Mouse (Mus musculus) MEL (cell line): ENCODE measurements around the gene Vwa3a. TPM values are rescaled to one million over a fixed set of nuclear protein-coding genes. Genes with fewer than 3 reads are reported as not detected.
A peak's percentile ranks its signal among the peaks of the same experiment; 100 is the strongest.

Experiments used
- DNase-seq: peaks from one replicate; pipeline ENCODE4 v3.0.0; 2011; ENCODE audit warnings: low read depth, low spot score
- H3K27ac ChIP-seq: 2 replicates; pipeline ENCODE4 v1.5.1; 2012; ENCODE audit warnings: low read depth, mild to moderate bottlenecking, control low read depth, low read length, moderate library complexity; ENCODE audit not compliant: control insufficient read depth
- H3K27me3 ChIP-seq, 2 experiments: fragments of 150-350 bp in 1 of 2; sonication (generic) in 1 of 2; 2 replicates each; pipeline ENCODE4 v1.6.1; 2012; ENCODE audit warnings: low read length in 2 of 2, mild to moderate bottlenecking in 2 of 2, improper control_type of control experiment in 1 of 2, moderate library complexity in 1 of 2; ENCODE audit not compliant: insufficient read depth in 2 of 2, control insufficient read depth in 1 of 2
- H3K36me3 ChIP-seq, 2 experiments: 2 replicates each; pipeline ENCODE4 v1.6.1; 2012 to 2014; ENCODE audit warnings: low read length in 2 of 2, improper control_type of control experiment in 1 of 2, inconsistent platforms in 1 of 2, mild to moderate bottlenecking in 1 of 2; ENCODE audit not compliant: insufficient read depth in 2 of 2, control insufficient read depth in 1 of 2
- H3K4me1 ChIP-seq, 2 experiments: fragments of 150-350 bp in 1 of 2; sonication (generic) in 1 of 2; 2 replicates each; pipeline ENCODE4 v1.6.1; 2012; ENCODE audit warnings: low read length in 2 of 2, improper control_type of control experiment in 1 of 2, mild to moderate bottlenecking in 1 of 2; ENCODE audit not compliant: insufficient read depth in 2 of 2, control insufficient read depth in 1 of 2
- H3K4me3 ChIP-seq, 2 experiments: fragments of 150-350 bp in 1 of 2; sonication (generic) in 1 of 2; 2 replicates each; pipeline ENCODE4 v1.5.1; 2012; ENCODE audit warnings: low read depth in 2 of 2, low read length in 2 of 2, mild to moderate bottlenecking in 2 of 2, moderate library complexity in 2 of 2, control low read depth in 1 of 2, improper control_type of control experiment in 1 of 2; ENCODE audit not compliant: control insufficient read depth in 1 of 2, insufficient read depth in 1 of 2
- H3K79me2 ChIP-seq: 2 replicates; pipeline ENCODE4 v1.6.1; 2012; ENCODE audit warnings: mild to moderate bottlenecking, low read length, moderate library complexity; ENCODE audit not compliant: control insufficient read depth, poor library complexity, insufficient read depth
- H3K9ac ChIP-seq: 2 replicates; pipeline ENCODE4 v1.6.1; 2012; ENCODE audit warnings: low read depth, mild to moderate bottlenecking, control low read depth, low read length, moderate library complexity; ENCODE audit not compliant: control insufficient read depth, poor library complexity, severe bottlenecking
- H3K9me3 ChIP-seq: fragments of 150-350 bp; sonication (generic); replicated peaks from 2 replicates; pipeline ENCODE4 v1.6.1; 2012; ENCODE audit warnings: mild to moderate bottlenecking, low read length, improper control_type of control experiment, moderate library complexity; ENCODE audit not compliant: insufficient read depth
- BHLHE40 ChIP-seq: IDR thresholded peaks from 2 replicates; pipeline ENCODE4 v1.6.1; 2012; ENCODE audit warnings: low read depth, mild to moderate bottlenecking, inconsistent platforms, low read length, improper control_type of control experiment, borderline replicate concordance
- CHD1 ChIP-seq: IDR thresholded peaks from 2 replicates; pipeline ENCODE4 v1.6.1; 2012; ENCODE audit warnings: low read depth, mild to moderate bottlenecking, inconsistent platforms, low read length, improper control_type of control experiment
- CHD2 ChIP-seq: IDR thresholded peaks from 2 replicates; pipeline ENCODE4 v1.6.1; 2011; ENCODE audit warnings: low read length, improper control_type of control experiment
- CTCF ChIP-seq, 3 experiments: IDR thresholded peaks in 2 of 3; conservative IDR thresholded peaks in 1 of 3; 2 replicates each; pipeline ENCODE4 v1.5.1; 2011 to 2012; ENCODE audit warnings: low read length in 3 of 3, low read depth in 2 of 3, mild to moderate bottlenecking in 2 of 3, improper control_type of control experiment in 1 of 3, inconsistent platforms in 1 of 3, mixed read lengths in 1 of 3, moderate library complexity in 1 of 3; ENCODE audit not compliant: control insufficient read depth in 1 of 3, insufficient read depth in 1 of 3, poor library complexity in 1 of 3, severe bottlenecking in 1 of 3
- ELF1 ChIP-seq: IDR thresholded peaks from 2 replicates; pipeline ENCODE4 v1.6.1; 2014; ENCODE audit warnings: low read depth, mild to moderate bottlenecking, inconsistent platforms, low read length, improper control_type of control experiment, moderate library complexity
- EP300 ChIP-seq, 2 experiments: IDR thresholded peaks; 2 replicates each; pipeline ENCODE4 v1.6.1; 2011; ENCODE audit warnings: improper control_type of control experiment in 2 of 2, low read length in 2 of 2, low read depth in 1 of 2, mild to moderate bottlenecking in 1 of 2
- ETS1 ChIP-seq: IDR thresholded peaks from 2 replicates; pipeline ENCODE4 v1.6.1; 2012; ENCODE audit warnings: low read depth, mild to moderate bottlenecking, inconsistent platforms, low read length, improper control_type of control experiment, moderate library complexity
- HCFC1 ChIP-seq: IDR thresholded peaks from 2 replicates; pipeline ENCODE4 v1.6.1; 2012; ENCODE audit warnings: low read depth, mild to moderate bottlenecking, inconsistent platforms, low read length, improper control_type of control experiment, moderate library complexity
- JUND ChIP-seq: IDR thresholded peaks from 2 replicates; pipeline ENCODE4 v1.6.1; 2011; ENCODE audit warnings: low read depth, mild to moderate bottlenecking, improper control_type of control experiment, low read length
- KAT2A ChIP-seq: conservative IDR thresholded peaks from 2 replicates; pipeline ENCODE4 v1.6.1; 2012; ENCODE audit warnings: low read depth, low read length, improper control_type of control experiment, inconsistent platforms
- MAFK ChIP-seq: IDR thresholded peaks from 2 replicates; pipeline ENCODE4 v1.6.1; 2011; ENCODE audit warnings: low read depth, mild to moderate bottlenecking, low read length, improper control_type of control experiment, borderline replicate concordance
- MAX ChIP-seq: IDR thresholded peaks from 2 replicates; pipeline ENCODE4 v1.6.1; 2011; ENCODE audit warnings: low read length, improper control_type of control experiment
- MEF2A ChIP-seq: IDR thresholded peaks from 2 replicates; pipeline ENCODE4 v1.6.1; 2014; ENCODE audit warnings: low read depth, mild to moderate bottlenecking, inconsistent platforms, low read length, improper control_type of control experiment; ENCODE audit not compliant: poor library complexity, insufficient replicate concordance, severe bottlenecking; ENCODE audit errors: extremely low read depth
- MYB ChIP-seq: IDR thresholded peaks from 2 replicates; pipeline ENCODE4 v1.6.1; 2011; ENCODE audit warnings: mild to moderate bottlenecking, low read depth, low read length, improper control_type of control experiment
- MYC ChIP-seq: IDR thresholded peaks from 2 replicates; pipeline ENCODE4 v1.6.1; 2011; ENCODE audit warnings: low read depth, mild to moderate bottlenecking, low read length, improper control_type of control experiment, moderate library complexity
- NELFE ChIP-seq: IDR thresholded peaks from 2 replicates; pipeline ENCODE4 v1.6.1; 2011; ENCODE audit warnings: low read depth, low read length, improper control_type of control experiment
- POLR2AphosphoS2 ChIP-seq: IDR thresholded peaks from 2 replicates; pipeline ENCODE4 v1.6.1; 2011; ENCODE audit warnings: low read length, improper control_type of control experiment
- RAD21 ChIP-seq: IDR thresholded peaks from 2 replicates; pipeline ENCODE4 v1.6.1; 2011; ENCODE audit warnings: mild to moderate bottlenecking, low read depth, low read length, improper control_type of control experiment
- RCOR1 ChIP-seq: IDR thresholded peaks from 2 replicates; pipeline ENCODE4 v1.6.1; 2012; ENCODE audit warnings: low read depth, mild to moderate bottlenecking, inconsistent platforms, low read length, improper control_type of control experiment
- SIN3A ChIP-seq: IDR thresholded peaks from 2 replicates; pipeline ENCODE4 v1.6.1; 2012; ENCODE audit warnings: low read length, improper control_type of control experiment, inconsistent platforms
- SMC3 ChIP-seq: IDR thresholded peaks from 2 replicates; pipeline ENCODE4 v1.6.1; 2011; ENCODE audit warnings: low read depth, low read length, improper control_type of control experiment
- TAL1 ChIP-seq: IDR thresholded peaks from 2 replicates; pipeline ENCODE4 v1.6.1; 2012; ENCODE audit warnings: mild to moderate bottlenecking, inconsistent platforms, low read length, moderate library complexity, mixed read lengths
- TBP ChIP-seq: IDR thresholded peaks from 2 replicates; pipeline ENCODE4 v1.8.0; 2011; ENCODE audit warnings: low read depth, low read length, improper control_type of control experiment
- TCF12 ChIP-seq: IDR thresholded peaks from 2 replicates; pipeline ENCODE4 v1.6.1; 2014; ENCODE audit warnings: low read depth, mild to moderate bottlenecking, inconsistent platforms, low read length, improper control_type of control experiment, moderate library complexity
- UBTF ChIP-seq: IDR thresholded peaks from 2 replicates; pipeline ENCODE4 v1.6.1; 2012; ENCODE audit warnings: low read depth, mild to moderate bottlenecking, inconsistent platforms, low read length, improper control_type of control experiment, moderate library complexity, borderline replicate concordance; ENCODE audit not compliant: insufficient read depth
- USF1 ChIP-seq: IDR thresholded peaks from 2 replicates; pipeline ENCODE4 v1.6.1; 2014; ENCODE audit warnings: low read depth, mild to moderate bottlenecking, inconsistent platforms, low read length, improper control_type of control experiment, moderate library complexity
- ZNF384 ChIP-seq: IDR thresholded peaks from 2 replicates; pipeline ENCODE4 v1.6.1; 2012; ENCODE audit warnings: low read depth, mild to moderate bottlenecking, inconsistent platforms, low read length, improper control_type of control experiment
- polyA plus RNA-seq, 2 experiments: library from polyadenylated mRNA; stranded (reverse) in 1 of 2; unstranded in 1 of 2; fragments of >175 nt in 1 of 2; fragments of >200 nt in 1 of 2; gene quantifications; 2 replicates each; pipeline versions ENCODE4 v1.2.1 to v1.2.4; 2012; ENCODE audit warnings: low replicate concordance in 2 of 2, low read depth in 1 of 2; ENCODE audit not compliant: insufficient read length in 2 of 2, insufficient read depth in 1 of 2, missing spikeins in 1 of 2
- total RNA-seq: library from RNA; depleted of rRNA; stranded (reverse); fragments of 300-350 nt; gene quantifications from 2 replicates; pipeline ENCODE4 v1.2.3, GENCODE M21; 2012

The Vwa3a gene
- total and polyA plus RNA-seq, 3 experiments = not detected

GRCm38 (mm10) chr7:120838436-120839160, 99.5 kb downstream of the Vwa3a start:
- Histone ChIP-seq H3K9ac (no peak overlapping the region), H3K4me1 (peaks cover 5 to 11% of the 10 kb centered on the region in 2 experiments), H3K4me3 (no peak overlapping the region), H3K27me3 (no peaks in the 10 kb centered on the region), H3K36me3 (peaks cover 0 to 7% of the 10 kb centered on the region in 2 experiments; a peak in 2 of 4 replicates), H3K79me2 (peaks cover 10% of the 10 kb centered on the region), H3K27ac (no peak overlapping the region), H3K9me3 (no peaks in the 10 kb centered on the region)
- no peak for TF ChIP-seq EP300 (IDR thresholded peaks at IDR 0.05; ENCODE audit: low read depth in 1 of 2, low read length in 2 of 2)
- TF ChIP-seq USF1 = peak; percentile 12; the same call in 1 of the 2 replicates
- no peak for DNase-seq

GRCm38 (mm10) chr7:120839786-120840185, 100.7 kb downstream of the Vwa3a start:
- no peak for DNase-seq
- Histone ChIP-seq H3K27me3 (no peaks in the 10 kb centered on the region), H3K4me1 (peaks cover 0 to 11% of the 10 kb centered on the region in 2 experiments; a peak in 2 of 4 replicates)

GRCm38 (mm10) chr7:120842345-120843036, 103.4 kb downstream of the Vwa3a start, which contains the start of gene Eef2k:
Gene Eef2k (plus strand): TSS chr7:120842831.
- Histone ChIP-seq H3K4me1 (peaks cover 0 to 8% of the 10 kb centered on the region in 2 experiments; a peak in 1 of 4 replicates), H3K9me3 (no peaks in the 10 kb centered on the region), H3K9ac (peak within 1 kb of the TSS; percentile 93), H3K36me3 (no peaks in the 10 kb centered on the region; a peak in 1 of 4 replicates), H3K4me3 (peak within 1 kb of the TSS; percentile 56 to 63), H3K27me3 (no peaks in the 10 kb centered on the region), H3K79me2 (peaks cover 16% of the 10 kb centered on the region), H3K27ac (peak within 1 kb of the TSS; percentile 85)
- DNase-seq = peak; percentile 96
- TF ChIP-seq SIN3A (peak; percentile 85), CHD1 (no peak), TCF12 (0 out of 2 replicates have a peak, but pooled peaks have one; percentile 37), JUND (no peak), TAL1 (no peak), EP300 (IDR thresholded peaks at IDR 0.05; ENCODE audit: low read depth in 1 of 2, low read length in 2 of 2) (no peak), HCFC1 (peak; percentile 38; the same call in 1 of the 2 replicates), SMC3 (peak; percentile 37), RCOR1 (no peak), CTCF (IDR thresholded peaks at IDR 0.05 in 2 of 3, conservative IDR thresholded peaks at IDR 0.05 in 1 of 3; ENCODE audit: control insufficient read depth in 1 of 3, insufficient read depth in 1 of 3, low read depth in 2 of 3, low read length in 3 of 3, poor library complexity in 1 of 3, severe bottlenecking in 1 of 3) (peak in 2 of 3 experiments; percentile 24 to 36; a peak in 1 of 6 replicates), ETS1 (peak; percentile 47; the same call in 1 of the 2 replicates), ZNF384 (peak; percentile 97), ELF1 (peak; percentile 62; the same call in 1 of the 2 replicates), MYC (peak; percentile 88), TBP (peak; percentile 100), KAT2A (no peak; the same call in 1 of the 2 replicates), NELFE (0 out of 2 replicates have a peak, but pooled peaks have one; percentile 25), POLR2AphosphoS2 (no peak)

More at GRCm38 (mm10) chr7:120839786-120840185, 100.7 kb downstream of the Vwa3a start:
- Histone ChIP-seq H3K4me3 (no peak overlapping the region), H3K27ac (no peak overlapping the region), H3K36me3 (no peaks in the 10 kb centered on the region; a peak in 1 of 4 replicates), H3K9me3 (no peaks in the 10 kb centered on the region), H3K9ac (no peak overlapping the region), H3K79me2 (peaks cover 18% of the 10 kb centered on the region)
- TF ChIP-seq RAD21 (no peak), SMC3 (no peak), ELF1 (no peak), UBTF (no peak), CHD2 (no peak), SIN3A (no peak), MYB (no peak), MAFK (no peak), MAX (no peak), BHLHE40 (no peak), ETS1 (no peak), MEF2A (no peak)
